Mouse (Mus musculus) cerebellum, adult 8-10 months (tissue): ENCODE results near the gene Utrn.

ENCODE experiments used
- DNase-seq: peaks from one replicate; pipeline ENCODE4 v3.0.0; 2022

Utrn gene

DNA sequence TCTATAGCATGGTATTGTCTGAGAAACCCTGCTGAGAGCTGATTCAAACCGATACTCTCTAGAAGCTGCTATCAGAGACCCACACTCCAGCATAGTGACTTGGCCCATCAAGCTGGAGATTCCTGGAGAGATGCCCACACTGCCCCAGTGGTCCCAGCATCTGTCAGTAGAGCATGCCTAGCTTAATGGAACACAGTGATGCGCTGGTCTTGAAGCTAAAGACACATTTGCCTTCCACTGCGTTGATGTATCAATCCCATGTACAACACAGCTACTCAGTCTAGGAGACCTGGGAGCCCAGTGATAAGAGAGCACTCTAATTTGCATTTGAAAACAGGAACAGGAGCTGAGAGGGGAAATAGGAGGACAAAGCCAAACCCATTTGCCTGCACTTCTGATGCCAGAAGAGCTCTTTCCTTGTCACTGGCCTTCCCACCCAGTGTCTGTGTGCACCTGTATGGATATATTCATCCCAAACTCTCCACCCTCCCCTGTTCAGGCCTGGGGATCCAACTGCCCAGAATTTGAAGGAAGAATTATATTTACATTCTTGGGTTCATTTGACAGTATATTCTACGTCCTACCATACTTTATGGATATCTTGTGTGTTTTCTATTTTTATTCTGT lies 379.5 kb downstream of the Utrn start:
- no peak for DNase-seq

DNA sequence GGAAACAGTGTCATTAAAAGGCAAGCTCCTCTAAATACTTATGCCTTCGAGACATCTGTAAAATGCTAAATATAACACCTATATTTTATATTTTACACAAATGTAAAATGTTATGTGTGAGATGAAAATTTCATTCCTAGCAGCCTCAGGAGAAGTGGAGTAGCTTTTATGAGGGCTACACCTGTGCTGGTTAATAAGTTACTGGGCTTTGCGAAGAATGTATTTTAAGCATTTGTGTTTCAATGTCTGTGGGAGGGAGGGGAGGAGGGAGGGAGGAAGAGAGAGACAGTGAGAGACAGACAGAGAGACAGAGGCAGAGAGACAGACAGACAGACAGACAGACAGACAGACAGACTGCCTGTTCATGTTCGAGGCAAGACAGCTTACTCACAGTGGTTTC lies 380.6 kb downstream of the Utrn start:
- no peak for DNase-seq

DNA sequence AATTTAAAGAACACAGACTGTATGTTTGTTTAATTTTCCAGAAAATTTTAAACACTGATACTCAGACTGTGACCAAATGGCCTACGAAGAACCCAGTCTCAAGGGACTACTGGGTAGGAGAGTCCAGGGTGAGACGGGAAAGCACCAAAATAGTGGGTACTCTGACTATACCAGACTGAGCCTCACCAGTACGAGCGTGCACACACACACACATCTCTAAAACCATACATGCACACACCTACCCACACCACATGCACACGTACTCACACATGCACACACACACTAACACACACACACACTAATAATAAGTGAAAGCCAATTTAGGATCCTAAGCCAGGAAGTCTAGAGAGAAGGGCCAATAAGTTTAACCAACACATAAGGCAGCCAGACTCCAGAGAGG lies 381.0 kb downstream of the Utrn start:
- no peak for DNase-seq

DNA sequence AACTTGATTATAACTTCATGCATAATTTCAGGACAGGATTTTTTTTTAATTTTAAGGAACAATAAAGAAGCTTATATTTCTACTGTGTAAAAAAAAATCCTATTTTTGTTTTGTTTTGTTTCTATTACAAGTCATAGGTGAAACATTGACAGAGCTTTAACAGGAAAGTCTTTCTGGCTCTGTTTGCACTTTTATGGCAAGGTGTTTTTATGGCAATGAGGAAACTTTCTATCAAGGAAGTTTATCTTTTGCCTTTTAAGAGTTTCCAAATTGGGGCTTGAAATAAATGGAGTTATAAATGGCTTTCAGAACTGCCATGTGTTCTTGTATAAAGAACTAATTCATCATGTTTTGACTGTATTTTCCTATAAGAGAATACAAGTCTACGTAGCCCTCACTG lies 385.7 kb downstream of the Utrn start:
- DNase-seq: no peak

DNA sequence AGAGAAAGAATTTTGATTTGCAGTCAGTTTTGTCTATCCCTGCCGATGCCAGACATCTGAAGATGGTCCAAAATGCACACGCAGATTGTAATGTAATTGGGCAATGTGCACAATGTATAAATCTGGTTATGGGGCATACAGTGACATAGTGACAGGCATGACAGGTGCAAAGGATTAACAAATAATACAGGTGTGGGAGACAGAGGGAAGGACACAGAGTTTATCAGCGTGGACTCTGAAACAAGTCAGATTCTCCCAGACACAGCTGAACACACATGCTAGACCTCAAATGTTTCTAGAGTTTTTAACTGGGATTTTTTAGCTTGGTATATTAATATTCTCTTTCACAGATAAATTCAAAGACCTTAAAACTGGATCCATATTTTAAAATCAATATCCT lies 386.2 kb downstream of the Utrn start:
- no peak for DNase-seq

DNA sequence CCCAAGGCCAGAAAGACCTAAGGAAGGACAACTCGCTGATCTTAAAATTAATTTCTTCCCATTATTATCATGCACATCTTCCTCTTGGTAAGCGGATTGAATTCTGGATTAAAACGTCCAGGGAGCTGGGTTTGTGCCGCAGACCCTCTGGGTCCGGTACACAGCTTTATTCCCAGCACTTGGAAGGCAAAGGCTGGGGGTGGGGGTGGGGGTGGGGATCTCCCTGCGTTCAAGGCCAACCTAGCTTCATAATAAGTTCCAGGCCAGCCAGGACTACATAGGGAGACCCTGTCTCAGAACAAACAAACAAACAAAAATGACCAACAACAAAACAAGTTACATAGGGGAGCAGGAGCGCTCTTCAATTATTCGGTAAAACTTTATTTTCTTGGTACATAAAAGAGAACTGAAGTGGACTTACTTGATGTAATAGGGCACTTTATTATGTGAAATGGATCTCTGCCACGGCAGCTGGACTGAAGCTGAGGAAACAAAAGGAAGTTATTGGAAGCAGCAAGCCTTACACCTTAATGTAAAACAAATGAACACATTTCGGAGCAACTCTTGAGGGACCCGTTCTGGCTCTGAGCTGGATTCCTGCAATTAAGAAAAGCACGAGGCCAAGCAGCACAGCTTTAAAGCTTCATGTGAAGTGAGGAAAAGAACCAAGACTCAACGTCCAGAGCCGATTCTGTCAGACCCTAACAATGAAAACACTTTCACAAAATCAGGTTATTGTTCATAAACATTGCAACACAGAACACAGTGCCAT lies 394.1 kb downstream of the Utrn start:
- no peak for DNase-seq

DNA sequence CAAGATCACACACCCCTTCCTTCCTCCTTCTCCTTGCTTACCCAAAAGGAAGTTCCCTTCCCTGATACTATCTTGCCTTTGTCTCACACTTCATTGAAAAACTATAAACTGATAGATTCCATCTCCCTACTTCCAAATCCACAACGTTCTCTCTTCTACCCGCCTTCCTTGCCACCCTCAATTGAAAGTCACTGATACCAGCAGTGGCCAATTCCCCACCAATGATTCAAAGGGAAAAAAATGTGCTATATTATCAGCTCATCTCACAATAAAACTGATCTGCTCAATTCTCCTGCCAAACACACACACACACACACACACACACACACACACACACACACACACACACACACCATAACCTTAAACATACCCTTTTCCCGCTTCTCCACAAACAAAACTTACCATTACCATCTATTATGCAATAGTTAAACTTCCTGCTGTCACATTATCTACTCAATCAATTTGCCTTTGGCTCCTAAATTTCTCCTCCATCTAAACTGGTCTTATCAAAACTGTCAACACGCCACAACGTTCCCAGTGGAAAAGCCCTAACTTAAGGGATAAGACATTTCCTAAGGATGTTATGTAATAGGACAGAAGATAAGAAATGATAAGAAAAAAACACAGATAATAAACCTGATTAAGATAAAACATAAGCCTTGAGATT lies 399.6 kb downstream of the Utrn start:
- DNase-seq: no peak

DNA sequence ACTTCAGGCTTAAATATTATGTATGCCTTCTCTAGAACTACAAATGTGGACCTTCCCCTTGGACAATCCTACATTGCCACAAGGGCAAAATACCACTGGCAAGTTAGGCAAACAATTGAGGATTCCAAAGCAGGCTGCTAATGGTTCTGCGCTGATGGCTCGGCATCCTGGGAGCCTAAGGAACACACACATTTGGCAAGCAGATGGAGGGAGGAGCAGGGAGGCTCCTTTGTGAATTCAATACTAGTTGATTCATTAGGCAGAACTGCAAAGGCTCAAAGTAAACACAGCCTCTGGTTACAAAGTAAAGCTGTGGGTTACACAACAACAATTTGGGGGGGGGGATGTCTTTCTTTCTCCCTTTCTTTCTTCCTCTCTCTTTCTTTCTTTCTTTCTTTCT lies 401.6 kb downstream of the Utrn start:
- no peak for DNase-seq

DNA sequence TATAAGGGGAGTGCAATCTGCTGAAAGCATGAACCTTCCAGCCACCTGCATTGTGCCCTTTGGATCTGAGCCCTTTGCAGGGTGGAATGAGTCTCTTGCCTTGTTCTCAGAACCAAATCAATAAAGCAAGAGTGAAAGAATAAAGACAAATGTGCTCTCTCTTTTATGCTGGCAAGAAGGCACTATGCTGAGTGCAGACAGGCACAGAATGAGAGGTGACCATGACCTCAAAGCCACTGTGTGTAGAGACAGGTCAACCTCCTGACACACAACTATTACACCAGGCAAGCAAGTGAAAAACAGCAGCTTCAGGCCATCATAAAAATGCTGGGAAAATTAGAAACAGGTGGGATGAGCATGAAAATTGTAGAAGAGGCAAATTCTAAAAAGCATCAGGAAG lies 408.2 kb downstream of the Utrn start:
- no peak for DNase-seq

DNA sequence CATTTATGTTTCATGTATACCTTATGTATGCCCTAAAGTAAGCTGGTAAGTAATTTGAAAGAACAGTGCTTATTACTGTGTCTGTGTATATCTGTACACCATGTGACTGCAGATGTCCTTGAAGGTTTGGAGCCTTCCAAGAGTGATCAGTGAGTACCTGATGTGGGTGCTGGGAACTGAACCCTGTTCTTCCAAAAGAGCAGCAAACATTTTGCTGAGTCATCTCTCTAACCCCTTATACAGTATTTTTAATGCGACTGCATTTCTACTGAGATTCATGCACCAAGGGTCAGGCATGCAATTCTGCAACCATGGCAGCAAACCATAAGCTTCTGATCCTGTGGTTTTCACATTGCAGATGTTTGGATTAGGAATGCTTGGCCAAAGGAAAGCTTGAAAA lies 412.3 kb downstream of the Utrn start:
- no peak for DNase-seq

DNA sequence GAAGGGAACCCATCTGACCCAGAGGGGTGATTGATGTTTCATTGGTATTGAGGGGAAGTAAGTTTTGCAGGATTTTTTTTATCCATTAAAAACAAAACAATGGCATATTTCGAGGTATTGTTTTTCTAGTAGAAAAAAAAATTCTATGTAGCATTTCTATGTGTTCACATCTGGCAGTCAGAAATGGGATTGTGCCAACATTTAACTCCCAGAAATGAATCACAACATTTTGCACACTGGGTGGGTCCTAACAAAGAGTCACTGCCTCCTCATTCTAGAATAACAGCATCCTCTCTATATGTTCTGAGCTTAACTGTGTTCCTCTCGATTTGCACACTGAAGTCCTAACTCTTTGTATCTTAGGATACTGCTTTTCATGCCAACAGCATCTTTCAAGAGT lies 416.5 kb downstream of the Utrn start:
- DNase-seq: no peak

DNA sequence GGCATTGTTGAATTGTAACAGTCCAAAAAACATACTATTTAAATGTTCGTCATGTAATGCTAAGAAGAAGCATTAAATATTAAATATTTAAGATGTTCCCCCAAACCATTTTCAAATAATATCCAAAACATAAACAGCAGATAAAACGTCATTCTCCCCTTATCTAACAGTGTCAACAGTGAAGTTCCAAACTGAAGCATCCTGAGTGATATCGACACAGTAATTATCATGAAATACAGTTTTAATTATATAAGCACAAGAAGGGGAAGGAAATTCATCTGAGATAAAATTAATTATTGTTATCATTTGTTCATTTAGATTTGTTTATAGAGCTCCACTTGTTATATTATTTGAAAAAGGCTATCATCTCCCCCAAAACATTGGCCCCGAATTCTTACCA lies 425.0 kb downstream of the Utrn start:
- DNase-seq: no peak

DNA sequence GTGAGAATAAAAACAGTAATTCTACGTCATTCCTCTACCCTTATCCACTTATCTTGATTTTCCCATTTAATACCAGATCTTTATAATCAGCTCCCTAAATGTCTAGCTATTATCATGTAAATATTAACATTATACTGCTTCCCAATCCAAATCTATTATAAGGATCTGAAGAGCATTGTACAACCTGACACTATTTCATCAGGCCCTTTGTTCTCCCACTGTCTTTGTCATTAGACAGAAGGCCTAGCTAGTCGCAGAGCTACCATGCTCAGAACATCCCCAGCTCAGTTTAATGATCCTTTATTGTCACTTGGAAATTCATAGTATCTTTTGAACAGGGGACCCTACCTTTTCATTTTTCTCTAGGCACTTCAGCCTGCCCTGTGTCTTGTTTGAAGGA lies 436.0 kb downstream of the Utrn start:
- DNase-seq: no peak

DNA sequence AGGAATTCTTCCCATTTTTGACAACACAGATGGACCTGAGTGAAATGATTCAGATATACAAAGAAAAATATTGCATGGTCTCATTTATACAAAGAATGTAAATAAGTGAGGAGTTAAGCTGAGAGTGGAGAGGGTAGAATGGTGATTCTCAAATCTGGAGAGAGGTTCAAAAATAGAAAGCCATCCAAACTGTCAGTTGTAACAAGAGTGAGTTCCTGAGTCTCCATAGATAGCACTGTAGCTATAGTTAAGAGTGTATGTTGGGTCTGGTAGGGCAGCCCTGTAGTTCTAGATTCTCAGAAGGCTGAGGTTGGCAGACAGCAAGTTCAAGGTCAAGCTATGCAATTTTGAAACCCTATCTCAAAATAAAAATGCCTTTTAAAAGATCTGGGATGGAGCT lies 438.8 kb downstream of the Utrn start:
- no peak for DNase-seq

DNA sequence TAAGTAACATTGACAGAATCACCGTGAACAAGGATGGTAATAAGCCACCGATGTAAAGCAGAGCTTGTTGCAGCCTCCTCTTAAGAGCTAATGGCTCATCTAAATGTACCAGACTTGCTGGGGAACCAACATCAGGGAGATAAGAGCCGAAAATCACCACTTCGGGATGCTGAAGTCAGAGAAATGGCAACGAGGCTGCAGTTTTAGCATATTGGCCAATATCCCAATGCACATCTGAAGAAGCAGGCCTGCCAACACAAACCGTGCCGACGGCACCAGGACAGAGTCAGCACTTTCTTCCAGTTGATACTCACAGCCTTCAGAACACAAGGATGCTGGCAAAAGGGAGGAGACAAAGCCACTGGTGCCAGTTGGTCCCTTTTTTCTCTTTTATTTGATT lies 442.3 kb downstream of the Utrn start:
- DNase-seq: no peak

DNA sequence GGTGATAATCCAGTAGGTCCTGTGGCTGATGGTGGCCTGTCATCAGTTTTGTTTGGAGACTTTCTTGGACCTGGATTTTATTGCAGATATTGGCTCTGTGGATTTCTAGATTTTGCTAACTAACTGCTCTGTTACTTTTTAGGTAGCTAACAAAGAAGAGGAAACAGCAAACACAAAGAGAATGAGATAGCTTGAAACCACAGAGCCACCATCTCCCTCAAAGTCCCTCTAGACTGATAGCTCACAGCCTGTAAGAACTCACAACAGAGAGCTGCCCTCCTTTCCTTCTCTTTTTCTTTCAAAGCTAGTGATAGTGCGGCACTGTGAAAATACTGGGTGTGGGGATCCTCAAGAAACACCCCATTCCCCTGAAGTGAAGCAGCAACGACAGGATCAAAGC lies 444.2 kb downstream of the Utrn start:
- DNase-seq: no peak

DNA sequence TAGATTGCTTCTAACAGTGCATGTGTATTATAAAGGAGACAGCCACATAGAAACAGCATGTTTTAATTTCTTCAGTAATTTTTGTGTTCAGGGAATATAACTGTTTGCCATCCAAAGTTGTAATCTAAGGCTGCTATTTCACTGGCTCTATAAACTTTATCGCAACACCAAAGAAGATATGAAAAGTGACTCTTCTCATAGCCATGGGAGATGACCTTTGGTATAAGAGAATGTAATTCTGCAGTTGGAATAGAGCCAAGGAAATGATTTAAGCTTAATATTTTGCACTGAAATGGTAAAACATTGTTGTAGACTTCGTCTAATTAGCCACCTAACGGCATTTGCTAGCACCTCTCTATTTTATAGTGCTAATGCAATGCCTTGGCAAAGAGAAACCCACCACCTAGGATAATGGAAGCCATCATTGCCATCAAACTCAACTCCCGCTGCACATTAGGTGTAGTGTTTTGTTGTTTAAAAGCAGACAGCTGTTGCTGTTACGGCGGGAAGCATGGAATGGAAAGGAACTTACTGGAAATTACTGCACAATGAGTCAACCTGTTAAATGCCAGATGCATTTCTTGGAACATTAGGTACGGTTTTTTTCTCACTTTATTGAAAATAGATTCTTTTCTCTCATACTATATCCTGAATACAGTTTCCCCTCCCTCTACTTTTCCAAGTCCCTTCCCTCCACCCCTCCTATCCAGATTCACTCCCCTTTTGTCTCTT lies 445.0 kb downstream of the Utrn start:
- DNase-seq: no peak

DNA sequence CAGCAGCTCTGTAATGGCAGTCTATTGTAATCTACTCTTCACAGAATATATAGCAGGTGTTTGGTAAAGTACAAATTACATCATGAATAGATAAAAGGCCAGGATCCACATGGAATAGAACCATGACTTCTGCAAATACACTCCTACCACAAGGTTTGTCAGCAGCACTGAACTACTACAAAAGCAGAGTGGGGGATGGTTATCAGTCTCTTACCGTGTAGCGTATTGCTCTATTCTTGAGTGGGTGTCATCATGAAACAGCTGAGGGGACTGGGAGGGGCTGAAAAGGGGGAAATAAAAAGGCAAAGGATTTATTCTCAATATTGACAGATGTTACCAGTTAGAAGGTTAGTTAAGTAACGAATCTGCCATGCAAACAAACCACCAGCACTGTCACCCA lies 454.2 kb downstream of the Utrn start:
- no peak for DNase-seq

DNA sequence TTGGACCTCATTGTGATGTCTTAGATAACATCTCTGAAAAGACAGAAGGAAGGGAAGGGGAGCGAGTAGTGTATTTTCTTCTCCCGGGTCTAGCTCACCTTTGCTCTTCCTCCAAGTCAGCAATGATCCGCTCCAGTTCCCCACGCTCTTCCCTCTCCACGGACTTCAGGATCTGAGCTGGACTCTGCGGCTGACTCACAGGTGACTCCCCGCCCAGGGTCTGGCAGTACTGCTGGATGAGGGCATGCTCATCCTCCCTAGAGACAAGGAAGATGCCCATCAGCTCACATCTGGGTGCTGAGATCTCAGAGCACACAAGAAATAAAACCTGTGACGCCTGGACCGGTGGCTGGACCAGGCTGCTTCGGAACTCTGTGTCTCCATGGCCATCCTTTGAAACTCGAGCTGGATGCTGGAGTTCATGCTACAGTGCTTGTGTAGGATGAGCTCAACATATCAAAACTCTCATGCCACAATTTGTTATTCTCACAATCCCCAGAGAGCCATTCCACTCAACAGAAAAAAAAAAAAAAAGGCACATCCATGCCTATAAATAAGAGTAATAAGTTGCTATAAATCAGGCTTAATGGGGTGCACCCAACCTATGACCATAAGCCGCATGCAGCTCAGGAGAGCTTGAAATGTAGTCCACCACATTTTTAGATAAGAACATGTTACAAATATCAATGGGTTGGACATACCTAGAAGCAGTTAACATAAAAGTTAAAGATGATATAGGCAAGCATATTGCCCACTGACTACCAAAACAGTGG lies 462.6 kb downstream of the Utrn start:
- no peak for DNase-seq

DNA sequence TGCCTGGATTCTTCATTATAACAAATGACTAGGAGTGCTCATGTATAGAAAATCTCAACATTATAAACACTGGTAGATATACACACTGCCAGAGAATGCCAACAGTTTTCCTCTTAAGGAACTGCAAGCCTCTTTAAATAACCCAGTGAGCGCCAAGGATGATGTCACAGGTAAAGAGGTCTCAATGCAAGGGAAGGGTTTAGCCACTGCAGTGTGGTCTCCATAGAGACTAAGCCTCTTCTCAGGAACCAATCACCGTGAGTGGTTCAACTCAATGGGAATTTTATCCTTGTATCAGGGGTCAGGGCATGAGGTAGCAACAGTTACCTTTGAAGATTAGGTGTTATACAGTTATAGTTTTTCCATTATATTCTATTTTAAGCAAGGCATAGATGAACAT lies 469.7 kb downstream of the Utrn start:
- no peak for DNase-seq

DNA sequence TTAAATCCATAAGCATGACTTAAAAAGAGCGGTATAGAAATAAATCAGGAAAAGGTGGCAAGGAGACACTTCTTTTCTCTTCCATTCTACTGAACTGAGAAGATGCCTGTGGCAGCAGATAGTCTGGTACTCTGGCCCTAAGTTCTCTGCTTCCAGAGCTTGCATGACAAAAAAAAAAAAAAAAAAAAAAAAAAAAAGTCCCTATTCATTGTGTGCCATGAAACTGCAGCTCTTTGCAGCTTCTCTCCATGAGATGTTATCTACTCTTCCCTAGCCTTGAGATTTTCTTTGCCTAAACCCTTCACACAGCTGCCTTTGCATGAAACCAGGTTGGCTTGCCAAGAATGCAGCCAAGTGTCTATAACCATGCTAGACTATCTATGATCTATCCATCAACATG lies 489.0 kb downstream of the Utrn start:
- no peak for DNase-seq

DNA sequence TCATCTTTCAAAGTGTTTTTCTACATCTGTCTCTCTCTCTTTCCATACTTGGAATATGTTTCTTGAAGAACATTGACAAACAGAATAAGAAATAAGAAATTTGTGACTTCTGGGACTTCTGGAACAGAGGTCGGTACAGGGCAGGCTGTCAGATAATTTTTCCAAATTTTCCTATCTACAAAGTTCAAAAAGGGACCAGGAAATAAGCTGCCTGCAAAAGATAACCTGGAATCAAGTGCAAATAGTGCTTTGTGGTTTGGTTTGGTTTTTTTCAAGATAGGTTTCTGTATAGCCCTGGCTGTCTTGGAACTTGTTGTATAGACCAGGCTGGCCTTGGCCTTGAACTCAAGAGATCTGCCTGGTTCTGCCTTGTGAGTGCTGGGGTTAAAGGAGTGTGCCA lies 490.0 kb downstream of the Utrn start:
- no peak for DNase-seq

DNA sequence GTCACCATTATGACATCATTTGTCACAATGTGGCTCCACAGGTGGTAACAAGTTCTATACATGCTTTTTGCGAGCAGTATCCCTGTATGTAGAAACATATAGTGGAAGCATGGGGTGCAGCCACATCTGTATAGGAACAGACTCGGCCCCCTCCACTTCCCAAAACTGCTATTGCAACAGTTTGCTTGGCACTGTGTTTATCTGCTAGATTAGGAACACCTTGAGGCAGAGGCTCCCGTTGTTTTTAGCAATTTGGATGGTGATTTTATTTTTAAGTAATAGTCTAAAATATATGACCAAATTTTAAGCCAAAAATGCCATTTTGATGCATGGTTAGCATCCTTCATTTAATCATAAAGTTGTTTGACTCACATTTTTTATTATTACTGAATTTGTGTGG lies 491.4 kb downstream of the Utrn start:
- DNase-seq: no peak
